Mouse (Mus musculus) gastrocnemius, adult 2 months (tissue): ENCODE measurements at regions not wholly inside any gene's neighbourhood (a gene's known extent, or its start where the extent isn't known, plus 50 kb on each side); places are given as distances from the start of the nearest gene placed in this dataset.

Source experiments
- DNase-seq: peaks from one replicate; pipeline ENCODE4 v3.0.0; 2022
- H3K27ac ChIP-seq: fragments of 200-600 bp; 2 replicates; pipeline ENCODE4 v1.8.1; 2022; ENCODE audit warnings: mild to moderate bottlenecking
- H3K4me3 ChIP-seq: fragments of 200-600 bp; 2 replicates; pipeline ENCODE4 v1.8.1; 2022; ENCODE audit warnings: mild to moderate bottlenecking, moderate library complexity
- CTCF ChIP-seq: fragments of 200-600 bp; IDR thresholded peaks from 2 replicates; pipeline ENCODE4 v1.8.1; 2022; ENCODE audit warnings: antibody characterized with exemption, mild to moderate bottlenecking, moderate library complexity
- intact Hi-C: fragments of 180-260 bp; cut with DNase I; formaldehyde crosslinking; loops from one replicate; pipeline ENCODE4 v1.15.1; 2025

DNA sequence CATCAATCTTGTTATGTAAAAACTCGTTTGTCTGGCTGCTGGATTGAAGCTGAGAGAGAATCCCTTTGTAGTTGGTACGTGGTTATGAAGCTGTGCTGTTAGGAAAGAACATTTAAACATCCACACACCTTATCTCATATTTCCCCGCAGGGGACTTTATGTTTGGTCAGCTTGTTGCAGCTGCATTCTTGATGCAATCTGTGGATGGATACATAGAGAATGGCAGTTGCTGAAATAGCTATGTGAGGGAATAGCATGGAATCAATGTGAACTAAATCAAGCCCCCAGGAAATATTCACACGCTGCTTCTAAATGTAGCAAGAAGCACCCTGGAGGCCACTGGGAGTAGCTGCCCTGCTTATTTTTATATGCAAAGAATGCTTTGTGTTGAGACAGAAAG, 236.3 kb downstream of the Arl4a start:
- DNase-seq = no peak
- intact Hi-C loops = no loop called here
- no peak overlapping the region for H3K4me3 ChIP-seq
- no peak for TF ChIP-seq CTCF
- H3K27ac ChIP-seq = no peak overlapping the region

DNA sequence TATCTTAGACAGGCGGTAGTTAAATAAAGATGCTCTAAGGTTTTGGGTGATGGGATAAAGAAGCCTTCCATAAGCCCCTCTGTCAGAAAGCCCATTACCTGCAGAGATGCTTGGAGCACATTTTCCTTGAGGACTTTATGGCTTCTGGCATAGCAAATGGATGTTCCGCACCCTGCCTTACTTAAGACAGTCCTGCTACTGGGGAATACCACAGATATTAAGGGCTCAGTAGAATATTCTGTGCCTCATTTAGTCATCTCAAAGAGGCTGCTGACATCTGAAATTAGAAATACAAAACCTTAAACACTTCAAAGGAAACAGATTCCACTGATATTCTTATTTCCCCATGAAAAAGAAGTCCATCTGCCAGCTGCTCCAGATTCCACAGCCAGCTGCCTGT, 240.0 kb downstream of the Arl4a start:
- Histone ChIP-seq H3K4me3 (no peak overlapping the region), H3K27ac (no peak overlapping the region)
- intact Hi-C loops = no loop called here
- TF ChIP-seq CTCF = no peak
- no peak for DNase-seq

DNA sequence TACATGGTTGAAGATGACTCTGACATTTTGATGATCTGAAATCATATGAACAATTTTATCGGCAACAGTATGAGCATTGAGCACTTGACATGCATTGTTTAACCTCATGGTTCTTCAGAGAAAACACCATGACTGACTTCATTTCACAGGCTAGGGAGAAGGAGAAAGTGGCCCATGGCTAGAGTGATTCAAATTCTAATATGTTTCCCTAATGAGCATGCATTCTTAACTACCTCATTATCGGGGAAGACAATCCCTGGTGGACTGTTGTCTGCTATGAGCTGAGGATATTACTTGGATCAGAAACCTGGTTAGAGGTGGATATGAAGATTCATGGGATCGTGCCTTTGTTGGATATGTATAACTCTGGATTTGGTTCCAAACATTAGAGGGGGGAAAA, 240.9 kb downstream of the Arl4a start:
- DNase-seq = no peak
- H3K4me3 ChIP-seq = no peak overlapping the region
- TF ChIP-seq CTCF = no peak
- intact Hi-C loops = no loop called here
- no peak overlapping the region for H3K27ac ChIP-seq

DNA sequence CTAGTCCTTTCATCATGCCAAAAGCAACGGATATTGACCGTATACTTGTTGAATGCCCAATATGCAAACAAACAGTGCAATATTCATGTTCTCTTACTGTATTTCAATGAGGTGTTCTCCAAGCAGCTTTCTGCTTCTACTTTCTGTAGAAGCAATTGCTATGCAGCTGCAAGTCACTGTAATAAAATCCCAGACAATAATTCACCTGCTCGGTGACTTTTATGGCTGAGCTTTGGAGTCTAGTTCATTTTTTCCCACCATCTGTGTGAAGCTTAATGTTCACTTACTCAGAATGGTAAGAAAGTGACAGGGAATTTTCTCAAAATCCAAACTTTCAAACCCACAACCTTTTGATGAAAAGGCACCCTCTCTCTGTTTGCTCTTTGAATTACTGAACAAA, 252.8 kb downstream of the Arl4a start:
- no peak overlapping the region for H3K27ac ChIP-seq
- no peak overlapping the region for H3K4me3 ChIP-seq
- intact Hi-C loops = no loop called here
- no peak for TF ChIP-seq CTCF
- DNase-seq = no peak

DNA sequence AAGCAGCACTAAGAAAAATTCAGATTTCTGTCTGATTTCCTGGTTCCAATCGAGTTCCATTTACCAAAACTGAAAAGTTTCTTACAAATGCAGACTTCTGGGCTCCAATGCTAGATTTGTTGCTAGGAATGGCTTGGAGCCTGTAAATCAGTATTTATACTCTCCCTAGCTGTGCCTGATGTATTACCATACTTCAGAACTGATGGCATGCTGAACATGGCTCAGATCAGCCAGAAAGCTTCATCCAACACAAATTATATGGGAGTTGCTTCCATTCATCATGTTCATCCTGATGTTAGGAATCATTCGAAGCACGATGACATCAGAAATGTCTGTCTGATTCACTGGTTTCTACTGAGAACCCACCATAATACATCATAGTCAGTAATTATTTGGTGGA, 253.3 kb downstream of the Arl4a start:
- H3K4me3 ChIP-seq = no peak overlapping the region
- DNase-seq = no peak
- H3K27ac ChIP-seq = no peak overlapping the region
- intact Hi-C loops = no loop called here
- TF ChIP-seq CTCF = no peak

DNA sequence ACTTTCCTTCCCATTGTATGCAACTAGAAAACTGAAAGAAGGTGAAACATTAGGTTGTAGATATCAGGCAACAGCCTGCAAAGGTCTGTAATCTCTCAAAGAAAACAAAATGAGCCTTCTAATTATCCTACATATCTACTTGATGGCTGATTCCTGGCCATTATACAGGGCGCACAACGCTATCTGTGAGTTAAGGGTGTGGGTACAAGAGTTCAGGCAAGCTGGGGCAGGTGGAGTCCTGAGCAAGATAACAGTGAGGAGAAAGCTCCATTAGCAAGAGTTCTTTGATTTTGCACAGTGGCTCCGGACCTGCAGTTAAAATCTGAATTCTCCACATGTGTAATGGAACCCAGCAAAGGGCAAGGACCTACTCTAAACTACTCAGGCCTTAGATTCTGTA, 261.7 kb downstream of the Arl4a start:
- no peak for DNase-seq
- TF ChIP-seq CTCF = no peak
- intact Hi-C loops = no loop called here
- no peak overlapping the region for H3K27ac ChIP-seq
- H3K4me3 ChIP-seq = no peak overlapping the region

DNA sequence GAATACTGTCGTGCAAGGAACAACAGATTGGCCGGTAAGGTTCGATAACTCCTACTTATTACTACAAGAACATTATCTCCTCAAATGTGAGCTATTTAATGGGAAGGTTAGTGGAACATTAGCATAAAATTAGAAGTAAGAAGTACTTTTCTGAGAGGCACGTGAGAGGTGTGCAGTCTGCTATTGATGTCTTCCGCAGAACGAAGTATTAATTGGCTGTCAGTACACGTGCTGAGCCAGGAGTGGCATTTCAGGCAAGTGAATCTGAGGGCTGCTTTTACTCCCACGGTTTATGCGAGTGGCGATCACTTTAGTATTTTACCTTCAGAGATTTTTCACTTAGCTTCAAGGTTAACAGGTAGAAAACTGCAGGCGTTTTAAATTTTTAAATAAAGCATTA, 270.8 kb downstream of the Arl4a start:
- Histone ChIP-seq H3K4me3 (no peak overlapping the region), H3K27ac (no peak overlapping the region)
- DNase-seq = no peak
- no peak for TF ChIP-seq CTCF
- intact Hi-C loops = no loop called here

DNA sequence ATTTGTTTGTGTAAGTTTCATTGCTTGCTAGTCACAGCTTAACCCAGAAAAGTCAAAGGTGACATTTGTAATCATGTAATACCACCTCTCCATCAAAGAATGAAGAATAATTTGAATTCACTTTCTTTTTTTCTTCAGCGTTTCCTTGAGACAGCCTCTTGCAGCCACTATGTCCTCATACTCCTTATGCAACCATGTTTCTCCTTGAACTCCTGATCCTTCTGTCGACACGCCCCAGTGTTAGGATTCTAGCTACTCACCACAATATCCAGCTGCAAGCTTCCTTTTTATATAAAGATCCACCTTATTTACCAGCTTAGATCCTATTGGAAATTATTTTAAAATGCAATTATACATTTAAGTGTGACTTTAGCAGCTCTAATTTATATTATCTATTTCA, 274.3 kb downstream of the Arl4a start:
- TF ChIP-seq CTCF = no peak
- Histone ChIP-seq H3K4me3 (no peak overlapping the region), H3K27ac (no peak overlapping the region)
- DNase-seq = no peak
- intact Hi-C loops = no loop called here

DNA sequence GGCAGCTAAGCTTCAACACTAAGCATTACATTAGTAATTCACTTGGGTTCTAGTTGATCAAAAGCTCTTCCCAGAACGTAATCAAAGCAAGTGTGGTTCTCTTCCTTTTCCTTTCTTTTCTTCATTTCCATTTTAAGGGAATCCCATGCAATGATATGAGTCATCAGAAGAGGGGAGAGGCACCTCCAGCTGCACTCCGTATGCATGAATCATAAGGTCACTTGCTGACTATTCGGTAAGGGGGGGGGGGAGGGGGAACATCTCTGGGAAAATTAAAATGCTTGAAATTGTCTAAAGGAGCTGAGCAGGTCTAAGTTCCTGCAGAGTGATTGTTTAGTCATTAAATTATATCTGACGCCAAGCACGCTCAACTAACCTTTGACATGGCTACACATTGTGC, 275.9 kb downstream of the Arl4a start:
- TF ChIP-seq CTCF = no peak
- H3K4me3 ChIP-seq = no peak overlapping the region
- intact Hi-C loops = no loop called here
- DNase-seq = no peak
- H3K27ac ChIP-seq = no peak overlapping the region

DNA sequence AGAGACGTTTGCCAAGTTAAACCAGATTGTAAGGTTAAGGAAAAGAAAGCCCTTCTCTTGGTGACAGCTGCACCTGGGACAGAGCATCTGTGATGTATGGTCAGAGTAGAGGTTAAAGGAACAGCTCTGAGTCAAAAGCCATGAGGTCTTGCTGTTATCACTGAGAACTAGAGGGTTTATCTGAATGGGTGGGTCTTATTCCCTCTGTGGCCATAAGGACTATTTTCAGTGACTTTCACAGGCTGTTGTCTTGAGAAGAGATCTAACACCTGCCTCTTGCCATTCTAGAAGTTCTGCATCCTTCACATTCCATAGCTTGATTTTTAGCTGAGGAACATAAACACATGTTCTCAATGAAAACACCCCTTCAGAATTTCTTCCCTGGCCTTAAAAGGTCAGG, 276.5 kb downstream of the Arl4a start:
- TF ChIP-seq CTCF = no peak
- no peak overlapping the region for H3K4me3 ChIP-seq
- intact Hi-C loops = no loop called here
- no peak overlapping the region for H3K27ac ChIP-seq
- DNase-seq = no peak

DNA sequence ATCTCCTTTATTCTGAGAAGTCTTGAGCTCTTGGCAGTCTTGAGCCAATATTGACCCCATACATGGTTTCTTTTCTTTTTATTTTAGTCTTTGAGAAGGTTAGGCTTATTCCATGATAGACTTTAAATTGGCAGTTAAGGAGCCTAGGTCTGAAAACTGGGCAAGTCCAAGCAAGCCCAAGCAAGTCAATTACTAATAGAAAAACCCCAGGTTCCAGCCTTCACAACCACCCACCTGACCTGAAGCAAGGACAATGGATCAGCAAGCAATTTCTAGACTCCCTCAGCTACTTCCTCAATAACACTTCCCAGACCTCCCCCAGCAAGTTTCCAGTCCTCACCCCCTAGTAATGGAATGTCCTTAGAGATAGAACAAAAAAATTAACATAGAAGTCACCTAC, 279.9 kb downstream of the Arl4a start:
- intact Hi-C loops = no loop called here
- TF ChIP-seq CTCF = no peak
- H3K4me3 ChIP-seq = no peak overlapping the region
- DNase-seq = no peak
- no peak overlapping the region for H3K27ac ChIP-seq

DNA sequence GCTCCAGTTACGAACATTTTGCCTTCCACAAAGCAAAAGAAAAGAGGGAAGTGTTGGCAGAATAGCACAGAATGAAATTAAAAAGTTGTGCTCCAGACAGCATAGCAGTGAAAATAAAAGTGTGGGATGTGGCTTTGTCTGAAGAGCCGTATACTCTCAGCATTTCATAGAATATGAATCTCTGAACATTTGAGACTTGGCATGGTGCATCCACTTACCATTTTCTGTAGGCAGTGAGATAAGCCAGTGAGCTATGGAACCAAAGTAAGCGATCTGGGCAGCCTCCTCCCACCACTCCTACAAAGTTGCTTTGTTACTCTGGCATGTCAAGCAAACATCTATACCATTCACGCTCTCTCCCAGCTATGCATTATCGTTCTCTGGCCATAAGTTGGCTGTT, 286.0 kb downstream of the Arl4a start:
- DNase-seq = no peak
- no peak for TF ChIP-seq CTCF
- Histone ChIP-seq H3K4me3 (no peak overlapping the region), H3K27ac (no peak overlapping the region)
- intact Hi-C loops = no loop called here

DNA sequence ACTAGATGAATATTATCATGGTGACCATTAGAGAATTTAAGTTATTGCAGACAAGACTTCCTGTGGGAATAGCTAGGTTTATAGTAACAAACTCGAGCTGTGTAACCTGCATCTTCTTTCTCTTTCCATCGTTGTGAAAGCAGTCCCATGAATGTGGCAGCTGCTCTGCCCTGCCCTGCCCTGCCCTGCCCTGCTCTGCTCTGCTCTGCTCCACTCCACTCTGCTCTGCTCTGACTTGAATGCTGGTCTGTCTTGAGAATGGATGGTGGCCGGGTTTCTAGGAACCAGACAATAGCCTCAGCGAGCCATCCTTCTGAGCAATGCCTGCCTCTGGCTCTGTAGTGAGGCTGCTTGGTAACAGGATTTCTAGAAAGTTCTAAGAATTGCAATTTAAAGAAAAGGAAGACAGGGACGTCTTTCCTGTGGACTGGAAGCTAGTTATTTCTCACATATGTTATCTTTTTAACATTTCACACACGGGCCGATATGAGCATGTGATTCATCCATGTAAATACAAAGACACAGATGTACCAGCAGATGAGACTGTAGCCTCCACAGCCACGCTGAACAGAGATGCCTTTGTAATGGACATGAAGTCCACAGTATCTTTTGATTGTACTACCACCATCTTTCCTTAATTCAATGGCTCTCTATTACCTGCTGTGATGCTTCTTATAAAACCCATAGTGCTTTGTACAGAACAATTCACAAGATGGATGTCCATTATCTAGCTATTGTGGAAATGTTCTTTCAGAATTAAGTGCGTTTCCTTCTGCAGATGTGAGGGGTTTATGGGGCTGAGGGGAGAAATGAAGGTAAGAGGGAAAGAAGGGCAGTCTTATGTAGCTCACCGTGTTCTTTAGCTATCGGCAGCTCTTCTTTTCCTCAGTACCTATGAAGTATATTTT, 295.4 kb downstream of the Arl4a start:
- no peak for TF ChIP-seq CTCF
- H3K27ac ChIP-seq = no peak overlapping the region
- H3K4me3 ChIP-seq = no peak overlapping the region
- no peak for DNase-seq
- intact Hi-C loops = no loop called here
